Mouse (Mus musculus): ENCODE data around the gene Galns. TPM values are rescaled to one million over a fixed set of nuclear protein-coding genes. Genes with fewer than 3 reads are reported as not detected.

The Galns gene
- total RNA-seq, 2 experiments from 2014 or later: 8.0 to 8.3 TPM

- DNase-seq: no peak
Observed at GRCm38 (mm10) chr8:122538310-122539076, 72.8 kb downstream of the Galns start.

- DNase-seq: no peak
Observed at GRCm38 (mm10) chr8:122537812-122538211, 73.5 kb downstream of the Galns start.

- no peak for DNase-seq
Observed at GRCm38 (mm10) chr8:122537033-122537432, 74.2 kb downstream of the Galns start.

GRCm38 (mm10) chr8:122531312-122531711 is 80.0 kb downstream of the Galns start:
- DNase-seq: no peak

GRCm38 (mm10) chr8:122529159-122529558 is 82.1 kb downstream of the Galns start:
- no peak for DNase-seq

Small RNAs within 50 kb of the gene (microRNA-seq; reads per million reads assigned to microRNA genes)
- gene Mir6396: not detected

Other genes with a start within 250 kb of the Galns start
- gene Zc3h18, start 234.9 kb downstream of the Galns start, total RNA-seq (2021): 10 to 100 TPM; 36.2 to 37.7 TPM
- gene Il17c, start 189.4 kb downstream of the Galns start, total RNA-seq (2021): not detected
- 10 to 100 TPM; 38.6 to 40.1 TPM for gene Cyba, start 178.5 kb downstream of the Galns start, total RNA-seq (2021)
- 1 to 10 TPM; 7.4 to 8.0 TPM for gene Mvd, start 168.0 kb downstream of the Galns start, total RNA-seq (2021)
- gene Snai3, start 150.7 kb downstream of the Galns start, total RNA-seq (2021): 1 to 10 TPM in 1 of 2 experiments, under 1 TPM in 1; 0.27 to 1.5 TPM
- 10 to 100 TPM; 40.4 to 42.0 TPM for gene Rnf166, start 135.4 kb downstream of the Galns start, total RNA-seq (2021)
- 10 to 100 TPM; 21.2 to 21.4 TPM for gene Ctu2, start 135.3 kb downstream of the Galns start, total RNA-seq (2021)
- gene Piezo1, start 60.1 kb downstream of the Galns start, total RNA-seq (2021): 10 to 100 TPM; 31.5 to 41.5 TPM
- gene Cdt1, start 43.4 kb downstream of the Galns start, total RNA-seq (2021): 10 to 100 TPM; 17.2 to 20.7 TPM
- 10 to 100 TPM; 67.5 to 72.3 TPM for gene Aprt, start 34.6 kb downstream of the Galns start, total RNA-seq (2021)
- gene Trappc2l, start 177 bp upstream of the Galns start, total RNA-seq (2021): 10 to 100 TPM; 48.9 to 56.5 TPM
- not detected for gene Pabpn1l, start 11.3 kb upstream of the Galns start, total RNA-seq (2021)
- 10 to 100 TPM; 12.0 to 14.3 TPM for gene Cbfa2t3, start 87.6 kb upstream of the Galns start, total RNA-seq (2021)
- 10 to 100 TPM; 54.3 to 64.8 TPM for gene Acsf3, start 164.0 kb upstream of the Galns start, total RNA-seq (2021)
- gene Cdh15, start 236.5 kb upstream of the Galns start, total RNA-seq (2021): 1 to 10 TPM in 1 of 2 experiments, under 1 TPM in 1; 0.75 to 1.9 TPM

Data from adrenal gland, postnatal 10 days (tissue).